Mouse (Mus musculus) midbrain, embryonic 13.5 days (tissue): ENCODE results near the gene Gm10354. TPM values are rescaled to one million over a fixed set of nuclear protein-coding genes. Genes with fewer than 3 reads are reported as not detected.
"Not testable (repeated sequence)": the region's sequence is repeated elsewhere in the genome, so short reads cannot be mapped to it uniquely, and the experiment has no call there.

Source experiments
- ATAC-seq: fragments of 200-750 bp; cut with Nextera tagmentation; 2 replicates; pipeline ENCODE4 v1.8.0; 2017; ENCODE audit warnings: mild to moderate bottlenecking, moderate TSS enrichment, moderate library complexity
- H3K27ac ChIP-seq: fragments of 300-500 bp; sonication (generic); 2 replicates; pipeline ENCODE4 v1.5.1; 2015; ENCODE audit warnings: inconsistent platforms, mild to moderate bottlenecking, moderate library complexity
- H3K27me3 ChIP-seq: fragments of 300-500 bp; sonication (generic); 2 replicates; pipeline ENCODE4 v1.6.1; 2015; ENCODE audit warnings: mild to moderate bottlenecking, inconsistent platforms
- H3K36me3 ChIP-seq: fragments of 300-500 bp; sonication (generic); 2 replicates; pipeline ENCODE4 v1.6.1; 2015; ENCODE audit warnings: mild to moderate bottlenecking, inconsistent platforms
- H3K4me1 ChIP-seq: fragments of 300-500 bp; sonication (generic); replicated peaks from 2 replicates; pipeline ENCODE4 v1.6.1; 2015; ENCODE audit warnings: inconsistent platforms
- H3K4me2 ChIP-seq: fragments of 300-500 bp; sonication (generic); replicated peaks from 2 replicates; pipeline ENCODE4 v1.6.1; 2015; ENCODE audit warnings: moderate library complexity, mild to moderate bottlenecking, inconsistent platforms
- H3K4me3 ChIP-seq: fragments of 300-500 bp; sonication (generic); replicated peaks from 2 replicates; pipeline ENCODE4 v1.5.1; 2015; ENCODE audit warnings: mild to moderate bottlenecking, inconsistent platforms
- H3K9ac ChIP-seq: fragments of 300-500 bp; sonication (generic); replicated peaks from 2 replicates; pipeline ENCODE4 v1.6.1; 2015; ENCODE audit warnings: mild to moderate bottlenecking, inconsistent platforms
- H3K9me3 ChIP-seq: fragments of 300-500 bp; sonication (generic); 2 replicates; pipeline ENCODE4 v1.6.1; 2016; ENCODE audit warnings: mild to moderate bottlenecking, inconsistent platforms
- WGBS: fragments of 180-500 bp; shearing (Covaris S2); methylation state at CpG from one replicate; pipeline ENCODE4 v1.1.7; 2015; 5-methylcytosine and 5-hydroxymethylcytosine counted together
- polyA plus RNA-seq: library from polyadenylated mRNA; unstranded; fragments of >200 nt; fragmentation: Nextera tagmentation; extraction: Ambion mirVana; gene quantifications from 2 replicates; pipeline ENCODE4 v1.2.1, GENCODE M21; 2015

The Gm10354 gene
- polyA plus RNA-seq, 1 experiment from 2014 or later, result not detected

GRCm38 (mm10) chr5:14947482-14948198, 31.1 kb downstream of the Gm10354 start:
- H3K4me2 ChIP-seq, H3K27ac ChIP-seq, H3K4me1 ChIP-seq, H3K27me3 ChIP-seq, H3K36me3 ChIP-seq, ATAC-seq, H3K9ac ChIP-seq, H3K4me3 ChIP-seq: not testable (repeated sequence)
- H3K9me3 ChIP-seq, result peaks cover 24% of the 10 kb centered on the region
- WGBS, result 57% methylated on average over 4 of the region's 4 CpGs

GRCm38 (mm10) chr5:14945524-14945923, 33.2 kb downstream of the Gm10354 start:
- H3K9me3 ChIP-seq, result peaks cover 15% of the 10 kb centered on the region
- peak; percentile 50; the same call in 1 of the 2 replicates for ATAC-seq
- H3K4me3 ChIP-seq, H3K9ac ChIP-seq, H3K4me1 ChIP-seq, H3K36me3 ChIP-seq, H3K4me2 ChIP-seq, H3K27me3 ChIP-seq, H3K27ac ChIP-seq: not testable (repeated sequence)
- 63% methylated on average over 4 of the region's 4 CpGs for WGBS

- not testable (repeated sequence) for H3K4me3 ChIP-seq, H3K4me1 ChIP-seq, H3K9ac ChIP-seq, ATAC-seq, H3K27ac ChIP-seq, H3K4me2 ChIP-seq, H3K27me3 ChIP-seq, H3K36me3 ChIP-seq
- WGBS, result 94% methylated on average over 1 of the region's 1 CpGs
- H3K9me3 ChIP-seq, result peaks cover 15% of the 10 kb centered on the region
These were observed 37.7 kb downstream of the Gm10354 start for GRCm38 (mm10) chr5:14941043-14941442.

GRCm38 (mm10) chr5:14938329-14938728, 40.4 kb downstream of the Gm10354 start, which contains the start of gene Speer4e:
Gene Speer4e, minus strand, starts transcription at chr5:14938429.
- H3K27ac ChIP-seq, H3K4me3 ChIP-seq, ATAC-seq, H3K27me3 ChIP-seq, H3K36me3 ChIP-seq, H3K4me2 ChIP-seq, H3K9ac ChIP-seq, H3K4me1 ChIP-seq: not testable (repeated sequence)
- H3K9me3 ChIP-seq, result peaks cover 10% of the 10 kb centered on the region
- WGBS, result 46% methylated on average over 1 of the region's 1 CpGs

- H3K9ac ChIP-seq, H3K27ac ChIP-seq: not testable (repeated sequence)
- WGBS, result 75% methylated on average over 5 of the region's 6 CpGs
These were observed 45.0 kb downstream of the Gm10354 start for GRCm38 (mm10) chr5:14933721-14934120.

GRCm38 (mm10) chr5:14927047-14927446, 51.7 kb downstream of the Gm10354 start:
- not testable (repeated sequence) for H3K4me3 ChIP-seq, H3K9me3 ChIP-seq, ATAC-seq, H3K4me2 ChIP-seq, H3K36me3 ChIP-seq, H3K9ac ChIP-seq, H3K27ac ChIP-seq, H3K27me3 ChIP-seq, H3K4me1 ChIP-seq
- WGBS, result 33% methylated on average over 4 of the region's 4 CpGs

More at GRCm38 (mm10) chr5:14933721-14934120, 45.0 kb downstream of the Gm10354 start:
- H3K4me3 ChIP-seq, H3K27me3 ChIP-seq, H3K36me3 ChIP-seq, H3K4me2 ChIP-seq, H3K4me1 ChIP-seq, ATAC-seq: not testable (repeated sequence)
- H3K9me3 ChIP-seq, result peaks cover 12% of the 10 kb centered on the region

Other genes with a start within 250 kb of the Gm10354 start
- not detected in 2 replicates for gene Gm9758, start 64.0 kb downstream of the Gm10354 start, polyA plus RNA-seq
- not detected in 2 replicates for gene Speer4e, start 40.5 kb downstream of the Gm10354 start, polyA plus RNA-seq
- not detected in 2 replicates for gene Gm17019, start 54.1 kb upstream of the Gm10354 start, polyA plus RNA-seq